Mouse (Mus musculus): Measurements from ENCODE around the gene 2610318N02Rik. TPM values are rescaled to one million over a fixed set of nuclear protein-coding genes. Genes with fewer than 3 reads are reported as not detected.

2610318N02Rik gene
- total and polyA plus RNA-seq, 3 experiments, result 8.1 to 18.3 (median 8.8) TPM

- Histone ChIP-seq H3K36me3 (replicated peaks) (peaks cover 99% of the 10 kb centered on the region), H3K27me3 (ENCODE audit: insufficient read depth, low read length) (no peaks in the 10 kb centered on the region), H3K4me3 (ENCODE audit: low read depth, low read length) (no peak overlapping the region), H3K9me3 (replicated peaks) (no peaks in the 10 kb centered on the region), H3K4me1 (ENCODE audit: insufficient read depth, low read depth, low read length) (no peaks in the 10 kb centered on the region)
- TF ChIP-seq POLR2AphosphoS5 (IDR thresholded peaks at IDR 0.05; ENCODE audit: insufficient replicate concordance, low read depth, low read length) (no peak), TAL1 (conservative IDR thresholded peaks at IDR 0.05; ENCODE audit: low read depth, low read length) (no peak), GATA2 (IDR thresholded peaks at IDR 0.05; ENCODE audit: borderline replicate concordance, low read depth, low read length) (no peak), GATA1 (IDR thresholded peaks at IDR 0.05; ENCODE audit: borderline replicate concordance, low read length) (no peak), CTCF (IDR thresholded peaks at IDR 0.05; ENCODE audit: low read depth, low read length) (no peak)
- DNase-seq (ENCODE audit: low spot score) (no peak), ATAC-seq (ENCODE audit: extremely low read depth, insufficient number of reproducible peaks, low FRiP score, poor library complexity, severe bottlenecking) (no peak)
Measured at GRCm38 (mm10) chr16:17088346-17088745, 36.6 kb downstream of the 2610318N02Rik start.

- no peak for DNase-seq (ENCODE audit: low spot score)
- Histone ChIP-seq H3K27me3 (ENCODE audit: insufficient read depth, low read length) (no peaks in the 10 kb centered on the region), H3K36me3 (replicated peaks) (peaks cover 98% of the 10 kb centered on the region), H3K4me3 (ENCODE audit: low read depth, low read length) (no peak overlapping the region), H3K4me1 (ENCODE audit: insufficient read depth, low read depth, low read length) (no peaks in the 10 kb centered on the region), H3K9me3 (replicated peaks) (no peaks in the 10 kb centered on the region)
- ATAC-seq (ENCODE audit: extremely low read depth, insufficient number of reproducible peaks, low FRiP score, poor library complexity, severe bottlenecking), result no peak
- no peak for TF ChIP-seq CTCF (IDR thresholded peaks at IDR 0.05; ENCODE audit: low read depth, low read length)
- TF ChIP-seq TAL1 (conservative IDR thresholded peaks at IDR 0.05; ENCODE audit: low read depth, low read length), result no peak
- no peak for TF ChIP-seq GATA1 (IDR thresholded peaks at IDR 0.05; ENCODE audit: borderline replicate concordance, low read length)
- no peak for TF ChIP-seq POLR2AphosphoS5 (IDR thresholded peaks at IDR 0.05; ENCODE audit: insufficient replicate concordance, low read depth, low read length)
- TF ChIP-seq GATA2 (IDR thresholded peaks at IDR 0.05; ENCODE audit: borderline replicate concordance, low read depth, low read length), result no peak
Measured at GRCm38 (mm10) chr16:17086669-17087193, 38.2 kb downstream of the 2610318N02Rik start.

GRCm38 (mm10) chr16:17086241-17086640 is 38.7 kb downstream of the 2610318N02Rik start:
- ATAC-seq (ENCODE audit: extremely low read depth, insufficient number of reproducible peaks, low FRiP score, poor library complexity, severe bottlenecking) (no peak), DNase-seq (ENCODE audit: low spot score) (no peak)
- Histone ChIP-seq H3K4me1 (ENCODE audit: insufficient read depth, low read depth, low read length) (peaks cover 3% of the 10 kb centered on the region; the same call in 1 of the 2 replicates), H3K27me3 (ENCODE audit: insufficient read depth, low read length) (no peaks in the 10 kb centered on the region), H3K9me3 (replicated peaks) (no peaks in the 10 kb centered on the region), H3K36me3 (replicated peaks) (peaks cover 98% of the 10 kb centered on the region), H3K4me3 (ENCODE audit: low read depth, low read length) (no peak overlapping the region)
- TF ChIP-seq TAL1 (conservative IDR thresholded peaks at IDR 0.05; ENCODE audit: low read depth, low read length), result no peak
- no peak for TF ChIP-seq GATA1 (IDR thresholded peaks at IDR 0.05; ENCODE audit: borderline replicate concordance, low read length)
- TF ChIP-seq GATA2 (IDR thresholded peaks at IDR 0.05; ENCODE audit: borderline replicate concordance, low read depth, low read length), result no peak
- no peak for TF ChIP-seq CTCF (IDR thresholded peaks at IDR 0.05; ENCODE audit: low read depth, low read length)
- TF ChIP-seq POLR2AphosphoS5 (IDR thresholded peaks at IDR 0.05; ENCODE audit: insufficient replicate concordance, low read depth, low read length), result no peak

GRCm38 (mm10) chr16:17085636-17086035 is 39.3 kb downstream of the 2610318N02Rik start:
- Histone ChIP-seq H3K27me3 (ENCODE audit: insufficient read depth, low read length) (no peaks in the 10 kb centered on the region), H3K4me1 (ENCODE audit: insufficient read depth, low read depth, low read length) (peaks cover 3% of the 10 kb centered on the region; the same call in 1 of the 2 replicates), H3K9me3 (replicated peaks) (no peaks in the 10 kb centered on the region), H3K4me3 (ENCODE audit: low read depth, low read length) (no peak overlapping the region), H3K36me3 (replicated peaks) (peaks cover 94% of the 10 kb centered on the region)
- ATAC-seq (ENCODE audit: extremely low read depth, insufficient number of reproducible peaks, low FRiP score, poor library complexity, severe bottlenecking) (no peak), DNase-seq (ENCODE audit: low spot score) (no peak)
- no peak for TF ChIP-seq TAL1 (conservative IDR thresholded peaks at IDR 0.05; ENCODE audit: low read depth, low read length)
- no peak for TF ChIP-seq CTCF (IDR thresholded peaks at IDR 0.05; ENCODE audit: low read depth, low read length)
- no peak for TF ChIP-seq POLR2AphosphoS5 (IDR thresholded peaks at IDR 0.05; ENCODE audit: insufficient replicate concordance, low read depth, low read length)
- TF ChIP-seq GATA2 (IDR thresholded peaks at IDR 0.05; ENCODE audit: borderline replicate concordance, low read depth, low read length), result no peak
- no peak for TF ChIP-seq GATA1 (IDR thresholded peaks at IDR 0.05; ENCODE audit: borderline replicate concordance, low read length)

GRCm38 (mm10) chr16:17082121-17082792 is 42.7 kb downstream of the 2610318N02Rik start:
- ATAC-seq (ENCODE audit: extremely low read depth, insufficient number of reproducible peaks, low FRiP score, poor library complexity, severe bottlenecking) (no peak), DNase-seq (ENCODE audit: low spot score) (no peak)
- no peaks in the 10 kb centered on the region; the same call in 1 of the 2 replicates for H3K27me3 ChIP-seq (ENCODE audit: insufficient read depth, low read length)
- H3K9me3 ChIP-seq (replicated peaks), result no peaks in the 10 kb centered on the region
- H3K4me1 ChIP-seq (ENCODE audit: insufficient read depth, low read depth, low read length), result peaks cover 8% of the 10 kb centered on the region
- no peak overlapping the region for H3K4me3 ChIP-seq (ENCODE audit: low read depth, low read length)
- TF ChIP-seq POLR2AphosphoS5 (IDR thresholded peaks at IDR 0.05; ENCODE audit: insufficient replicate concordance, low read depth, low read length) (no peak), GATA2 (IDR thresholded peaks at IDR 0.05; ENCODE audit: borderline replicate concordance, low read depth, low read length) (no peak), CTCF (IDR thresholded peaks at IDR 0.05; ENCODE audit: low read depth, low read length) (no peak), TAL1 (conservative IDR thresholded peaks at IDR 0.05; ENCODE audit: low read depth, low read length) (no peak), GATA1 (IDR thresholded peaks at IDR 0.05; ENCODE audit: borderline replicate concordance, low read length) (no peak)
- H3K36me3 ChIP-seq (replicated peaks), result peaks cover 60% of the 10 kb centered on the region

GRCm38 (mm10) chr16:17078101-17078500 is 46.9 kb downstream of the 2610318N02Rik start:
- no peak for DNase-seq (ENCODE audit: low spot score)
- TF ChIP-seq GATA2 (IDR thresholded peaks at IDR 0.05; ENCODE audit: borderline replicate concordance, low read depth, low read length) (no peak), CTCF (IDR thresholded peaks at IDR 0.05; ENCODE audit: low read depth, low read length) (no peak), TAL1 (conservative IDR thresholded peaks at IDR 0.05; ENCODE audit: low read depth, low read length) (no peak), POLR2AphosphoS5 (IDR thresholded peaks at IDR 0.05; ENCODE audit: insufficient replicate concordance, low read depth, low read length) (no peak), GATA1 (IDR thresholded peaks at IDR 0.05; ENCODE audit: borderline replicate concordance, low read length) (no peak)
- H3K4me1 ChIP-seq (ENCODE audit: insufficient read depth, low read depth, low read length), result peaks cover 11% of the 10 kb centered on the region
- peaks cover 19% of the 10 kb centered on the region for H3K36me3 ChIP-seq (replicated peaks)
- peaks cover 13% of the 10 kb centered on the region for H3K27me3 ChIP-seq (ENCODE audit: insufficient read depth, low read length)
- H3K4me3 ChIP-seq (ENCODE audit: low read depth, low read length), result no peak overlapping the region
- H3K9me3 ChIP-seq (replicated peaks), result 0 out of 2 replicates have a peak, but pooled peaks cover 4% of the 10 kb centered on the region
- no peak for ATAC-seq (ENCODE audit: extremely low read depth, insufficient number of reproducible peaks, low FRiP score, poor library complexity, severe bottlenecking)
